Mouse (Mus musculus): ENCODE results near the gene F2. TPM values are rescaled to one million over a fixed set of nuclear protein-coding genes. Genes with fewer than 3 reads are reported as not detected.

The F2 gene
- total and polyA plus RNA-seq, 3 experiments, result not detected

GRCm38 (mm10) chr2:91673587-91673986 is 37.4 kb upstream of the F2 start:
- intact Hi-C loops (cut with DNase I), result no loop called here
- Histone ChIP-seq H3K79me2 (replicated peaks; ENCODE audit: control insufficient read depth, insufficient read depth, low read length) (no peaks in the 10 kb centered on the region), H3K27ac (no peak overlapping the region), H3K36me3 (ENCODE audit: control insufficient read depth, insufficient read depth, low read length) (no peaks in the 10 kb centered on the region), H3K9ac (ENCODE audit: low read depth, low read length) (no peak overlapping the region), H3K4me3 (no peak overlapping the region), H3K27me3 (ENCODE audit: control insufficient read depth, insufficient read depth, low read length) (no peaks in the 10 kb centered on the region), H3K4me1 (ENCODE audit: control insufficient read depth, insufficient read depth, low read length) (peaks cover 2% of the 10 kb centered on the region; the same call in 1 of the 2 replicates)
- WGBS, result 50% methylated on average over 2 of the region's 2 CpGs
- TF ChIP-seq POLR2A (IDR thresholded peaks at IDR 0.05; ENCODE audit: insufficient read depth, low read depth, low read length) (no peak), CTCF (IDR thresholded peaks at IDR 0.05) (no peak), EP300 (IDR thresholded peaks at IDR 0.05; ENCODE audit: insufficient read depth, low read depth, low read length) (peak; percentile 57; the same call in 1 of the 2 replicates)
- DNase-seq, result no peak

- DNase-seq, result no peak
- Histone ChIP-seq H3K9ac (ENCODE audit: low read depth, low read length) (no peak overlapping the region), H3K27me3 (ENCODE audit: control insufficient read depth, insufficient read depth, low read length) (no peaks in the 10 kb centered on the region), H3K27ac (no peak overlapping the region), H3K79me2 (replicated peaks; ENCODE audit: control insufficient read depth, insufficient read depth, low read length) (no peaks in the 10 kb centered on the region), H3K4me3 (no peak overlapping the region), H3K36me3 (ENCODE audit: control insufficient read depth, insufficient read depth, low read length) (peaks cover 4% of the 10 kb centered on the region; the same call in 1 of the 2 replicates), H3K4me1 (ENCODE audit: control insufficient read depth, insufficient read depth, low read length) (peaks cover 8% of the 10 kb centered on the region)
- intact Hi-C loops (cut with DNase I), result no loop called here
- TF ChIP-seq POLR2A (IDR thresholded peaks at IDR 0.05; ENCODE audit: insufficient read depth, low read depth, low read length) (no peak), CTCF (IDR thresholded peaks at IDR 0.05) (no peak), EP300 (IDR thresholded peaks at IDR 0.05; ENCODE audit: insufficient read depth, low read depth, low read length) (no peak)
- WGBS, result 80% methylated on average over 6 of the region's 6 CpGs
Measured at GRCm38 (mm10) chr2:91670038-91670437, 33.8 kb upstream of the F2 start.

- no peak for TF ChIP-seq EP300 (IDR thresholded peaks at IDR 0.05; ENCODE audit: insufficient read depth, low read depth, low read length)
- no peak for TF ChIP-seq CTCF (IDR thresholded peaks at IDR 0.05)
- TF ChIP-seq POLR2A (IDR thresholded peaks at IDR 0.05; ENCODE audit: insufficient read depth, low read depth, low read length), result no peak
- Histone ChIP-seq H3K36me3 (ENCODE audit: control insufficient read depth, insufficient read depth, low read length) (peaks cover 4% of the 10 kb centered on the region; the same call in 1 of the 2 replicates), H3K79me2 (replicated peaks; ENCODE audit: control insufficient read depth, insufficient read depth, low read length) (no peaks in the 10 kb centered on the region; the same call in 1 of the 2 replicates), H3K27me3 (ENCODE audit: control insufficient read depth, insufficient read depth, low read length) (no peaks in the 10 kb centered on the region), H3K27ac (no peak overlapping the region), H3K4me1 (ENCODE audit: control insufficient read depth, insufficient read depth, low read length) (peaks cover 8% of the 10 kb centered on the region), H3K4me3 (no peak overlapping the region), H3K9ac (ENCODE audit: low read depth, low read length) (no peak overlapping the region)
- no peak for DNase-seq
- WGBS, result 93% methylated on average over 8 of the region's 8 CpGs
- intact Hi-C loops (cut with DNase I), result no loop called here
Measured at GRCm38 (mm10) chr2:91669326-91669725, 33.1 kb upstream of the F2 start.

DNA sequence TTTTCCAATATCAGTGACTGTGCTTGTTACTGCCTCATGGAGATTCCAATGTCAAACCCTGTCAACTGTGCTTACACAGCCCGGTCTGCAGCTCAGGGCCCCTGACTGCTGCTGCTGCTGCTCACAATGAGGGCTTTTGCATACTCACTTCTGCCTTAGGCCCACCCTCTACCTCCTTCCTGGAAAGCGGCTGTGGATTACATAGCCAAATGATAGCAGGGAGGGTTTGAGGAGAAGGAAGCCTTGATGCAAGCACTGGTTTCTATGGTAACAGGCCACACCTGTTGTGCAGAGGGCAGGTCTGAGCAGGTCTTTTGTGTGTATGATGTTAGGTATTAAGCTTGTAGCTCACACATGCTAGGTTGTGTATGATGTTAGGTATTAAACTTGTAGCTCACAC is 31.5 kb upstream of the F2 start:
- Histone ChIP-seq H3K4me1 (ENCODE audit: control insufficient read depth, insufficient read depth, low read length) (peaks cover 6% of the 10 kb centered on the region), H3K27me3 (ENCODE audit: control insufficient read depth, insufficient read depth, low read length) (no peaks in the 10 kb centered on the region), H3K27ac (no peak overlapping the region), H3K4me3 (no peak overlapping the region), H3K36me3 (ENCODE audit: control insufficient read depth, insufficient read depth, low read length) (peaks cover 4% of the 10 kb centered on the region; the same call in 1 of the 2 replicates), H3K9ac (ENCODE audit: low read depth, low read length) (no peak overlapping the region), H3K79me2 (replicated peaks; ENCODE audit: control insufficient read depth, insufficient read depth, low read length) (no peaks in the 10 kb centered on the region; the same call in 1 of the 2 replicates)
- WGBS, result 64% methylated on average over 2 of the region's 2 CpGs
- no peak for DNase-seq
- no peak for TF ChIP-seq CTCF (IDR thresholded peaks at IDR 0.05)
- TF ChIP-seq POLR2A (IDR thresholded peaks at IDR 0.05; ENCODE audit: insufficient read depth, low read depth, low read length), result no peak
- intact Hi-C loops (cut with DNase I), result no loop called here

- no peak for DNase-seq
- TF ChIP-seq CTCF (IDR thresholded peaks at IDR 0.05) (no peak), POLR2A (IDR thresholded peaks at IDR 0.05; ENCODE audit: insufficient read depth, low read depth, low read length) (no peak), EP300 (IDR thresholded peaks at IDR 0.05; ENCODE audit: insufficient read depth, low read depth, low read length) (no peak)
- no peak overlapping the region for H3K9ac ChIP-seq (ENCODE audit: low read depth, low read length)
- H3K27me3 ChIP-seq (ENCODE audit: control insufficient read depth, insufficient read depth, low read length), result no peaks in the 10 kb centered on the region
- H3K79me2 ChIP-seq (replicated peaks; ENCODE audit: control insufficient read depth, insufficient read depth, low read length), result no peaks in the 10 kb centered on the region; the same call in 1 of the 2 replicates
- peak overlapping the region; percentile 48 for H3K27ac ChIP-seq
- no peak overlapping the region for H3K4me3 ChIP-seq
- H3K4me1 ChIP-seq (ENCODE audit: control insufficient read depth, insufficient read depth, low read length), result peaks cover 6% of the 10 kb centered on the region
- 49% methylated on average over 6 of the region's 6 CpGs for WGBS
- intact Hi-C loops (cut with DNase I), result no loop called here
- peaks cover 4% of the 10 kb centered on the region; the same call in 1 of the 2 replicates for H3K36me3 ChIP-seq (ENCODE audit: control insufficient read depth, insufficient read depth, low read length)
Measured at GRCm38 (mm10) chr2:91666386-91666910, 30.2 kb upstream of the F2 start.

DNA sequence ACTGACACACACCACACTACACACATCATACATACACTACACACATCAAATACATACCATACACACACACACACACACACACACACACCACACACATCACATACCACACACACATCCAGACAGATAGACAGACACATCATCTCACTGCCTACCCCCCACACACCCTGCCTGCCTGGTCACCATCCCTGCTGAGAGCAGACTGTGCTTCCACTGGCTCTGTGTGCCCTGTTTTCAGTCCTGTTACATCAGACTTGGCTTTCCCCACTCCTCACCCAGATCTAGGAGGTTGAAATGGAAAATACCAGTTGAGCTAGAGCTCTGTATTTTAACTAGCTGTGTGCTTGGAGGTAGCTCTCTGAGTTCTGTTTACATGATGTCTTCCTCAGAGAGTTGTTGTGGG is 28.6 kb upstream of the F2 start:
- Histone ChIP-seq H3K9ac (ENCODE audit: low read depth, low read length) (no peak overlapping the region), H3K36me3 (ENCODE audit: control insufficient read depth, insufficient read depth, low read length) (peaks cover 4% of the 10 kb centered on the region; the same call in 1 of the 2 replicates), H3K4me1 (ENCODE audit: control insufficient read depth, insufficient read depth, low read length) (peaks cover 6% of the 10 kb centered on the region), H3K79me2 (replicated peaks; ENCODE audit: control insufficient read depth, insufficient read depth, low read length) (no peaks in the 10 kb centered on the region; the same call in 1 of the 2 replicates), H3K4me3 (no peak overlapping the region), H3K27ac (no peak overlapping the region), H3K27me3 (ENCODE audit: control insufficient read depth, insufficient read depth, low read length) (no peaks in the 10 kb centered on the region)
- TF ChIP-seq CTCF (IDR thresholded peaks at IDR 0.05) (no peak), POLR2A (IDR thresholded peaks at IDR 0.05; ENCODE audit: insufficient read depth, low read depth, low read length) (no peak), EP300 (IDR thresholded peaks at IDR 0.05; ENCODE audit: insufficient read depth, low read depth, low read length) (no peak)
- DNase-seq, result no peak
- intact Hi-C loops (cut with DNase I), result no loop called here
